Mouse (Mus musculus) heart, embryonic 13.5 days (tissue): Measurements from ENCODE around the gene Trim17. TPM values are rescaled to one million over a fixed set of nuclear protein-coding genes. Genes with fewer than 3 reads are reported as not detected.

Source experiments
- microRNA-seq: library from miRNA; unstranded; fragments of <30 nt; microRNA quantifications from one replicate; pipeline ENCODE4, GENCODE M21; 2016
- polyA plus RNA-seq: library from polyadenylated mRNA; unstranded; fragments of >200 nt; fragmentation: Nextera tagmentation; extraction: Ambion mirVana; gene quantifications from 2 replicates; pipeline ENCODE4 v1.2.1, GENCODE M21; 2015

Gene Trim17
- polyA plus RNA-seq, 1 experiment from 2014 or later = 0.76 TPM

Small RNA genes within 50 kb of the gene (microRNA-seq; reads per million reads assigned to microRNA genes)
- not detected for gene Gm44313

Other genes with a start within 250 kb of the Trim17 start
- not detected in 2 replicates for gene Olfr318, start 230.7 kb upstream of the Trim17 start, polyA plus RNA-seq
- gene Olfr317, start 215.5 kb upstream of the Trim17 start, polyA plus RNA-seq = not detected in 2 replicates
- not detected in 2 replicates for gene Olfr316, start 202.0 kb upstream of the Trim17 start, polyA plus RNA-seq
- not detected in 2 replicates for gene Olfr315, start 181.5 kb upstream of the Trim17 start, polyA plus RNA-seq
- 0.08 TPM in 1 of 2 replicates, not detected in the other for gene Olfr314, start 171.7 kb upstream of the Trim17 start, polyA plus RNA-seq
- gene Fam183b, start 152.7 kb upstream of the Trim17 start, polyA plus RNA-seq = 0.47 and 0.66 TPM in 2 replicates
- gene Olfr313, start 139.7 kb upstream of the Trim17 start, polyA plus RNA-seq = 0.12 and 0.17 TPM in 2 replicates
- gene Olfr312, start 125.4 kb upstream of the Trim17 start, polyA plus RNA-seq = 0.11 and 0.13 TPM in 2 replicates
- 0.17 and 0.24 TPM in 2 replicates for gene Olfr311, start 115.4 kb upstream of the Trim17 start, polyA plus RNA-seq
- 3.9 and 5.2 TPM in 2 replicates for gene Gm12258, start 107.5 kb upstream of the Trim17 start, polyA plus RNA-seq
- gene 2810021J22Rik, start 87.5 kb upstream of the Trim17 start, polyA plus RNA-seq = 3.3 and 4.4 TPM in 2 replicates
- gene Zfp39, start 50.5 kb upstream of the Trim17 start, polyA plus RNA-seq = 3.3 and 3.5 TPM in 2 replicates
- gene Btnl10, start 36.8 kb upstream of the Trim17 start, polyA plus RNA-seq = 0.16 and 0.41 TPM in 2 replicates
- 151 and 166 TPM in 2 replicates for gene Rnf187, start 15.8 kb upstream of the Trim17 start, polyA plus RNA-seq
- gene Hist3h2ba, start 5.8 kb upstream of the Trim17 start, polyA plus RNA-seq = 14.4 and 14.9 TPM in 2 replicates
- gene Hist3h2a, start within 50 bp of the Trim17 start, polyA plus RNA-seq = 26.4 and 28.5 TPM in 2 replicates
- 25.6 and 28.2 TPM in 2 replicates for gene Trim11, start 23.4 kb downstream of the Trim17 start, polyA plus RNA-seq
- gene Obscn, start 181.7 kb downstream of the Trim17 start, polyA plus RNA-seq = 38.9 and 44.4 TPM in 2 replicates
- 8.1 and 8.7 TPM in 2 replicates for gene Iba57, start 209.1 kb downstream of the Trim17 start, polyA plus RNA-seq
- 0.06 and 0.28 TPM in 2 replicates for gene Gjc2, start 228.5 kb downstream of the Trim17 start, polyA plus RNA-seq
- 114 and 123 TPM in 2 replicates for gene Guk1, start 237.5 kb downstream of the Trim17 start, polyA plus RNA-seq
- 105 and 117 TPM in 2 replicates for gene Mrpl55, start 247.8 kb downstream of the Trim17 start, polyA plus RNA-seq